In genomic region chr3:39047621-39048303, GRCm38 (mm10) we compare ENCODE assay signal across 20 mouse cellular contexts.
A peak's percentile ranks its signal among the peaks of the same experiment; 100 is the strongest.
DNase-seq lines count a peak whose midpoint lies in the region; ATAC-seq and TF ChIP-seq lines count a peak whose summit lies in the region.
"Had no signal": no experiment of that assay in that cellular context is flagged by ENCODE, and none has a peak within 500 bp of the region (broad histone marks: within the 10 kb centered on the region; RNA-seq: fewer than 3 reads in every experiment).

No protein-coding gene starts in this region.

- H3K9me3 ChIP-seq in midbrain, embryonic 12.5 days = no peaks in the 10 kb centered on the region
- H3K9me3 ChIP-seq in midbrain, embryonic 11.5 days (ENCODE audit: control insufficient read depth, low read length) = no peaks in the 10 kb centered on the region
- H3K9me3 ChIP-seq in embryonic facial prominence, embryonic 13.5 days = no peaks in the 10 kb centered on the region
- 0 out of 2 replicates have a peak, but pooled peaks cover 6% of the 10 kb centered on the region for H3K9me3 ChIP-seq in forebrain, embryonic 10.5 days
- H3K9me3 ChIP-seq in forebrain, embryonic 16.5 days (ENCODE audit: control insufficient read depth, low read length) = no peaks in the 10 kb centered on the region
- H3K9me3 ChIP-seq: hindbrain, embryonic 13.5 days had no signal

- ATAC-seq in midbrain, embryonic 12.5 days (ENCODE audit: low FRiP score, low read depth) = peak; percentile 83
- no peak for ATAC-seq in midbrain, embryonic 11.5 days (ENCODE audit: low FRiP score)
- ATAC-seq in embryonic facial prominence, embryonic 13.5 days (ENCODE audit: insufficient number of reproducible peaks, insufficient read depth, low FRiP score, low TSS enrichment, low read depth) = no peak
- ATAC-seq in forebrain, embryonic 16.5 days = peak; percentile 78
- ATAC-seq: inflammation-experienced regulatory T-cells, adult 6 months had no signal

- H3K36me3 ChIP-seq in midbrain, embryonic 12.5 days = no peaks in the 10 kb centered on the region
- no peaks in the 10 kb centered on the region for H3K36me3 ChIP-seq in midbrain, embryonic 11.5 days (ENCODE audit: control insufficient read depth, insufficient read depth, low read length)
- H3K36me3 ChIP-seq in embryonic facial prominence, embryonic 13.5 days = no peaks in the 10 kb centered on the region
- no peaks in the 10 kb centered on the region for H3K36me3 ChIP-seq in forebrain, embryonic 10.5 days (replicated peaks)
- H3K36me3 ChIP-seq in forebrain, embryonic 16.5 days (ENCODE audit: control insufficient read depth, insufficient read depth) = no peaks in the 10 kb centered on the region
- H3K36me3 ChIP-seq: hindbrain, embryonic 13.5 days had no signal

- H3K4me3 ChIP-seq in midbrain, embryonic 12.5 days = no peak overlapping the region
- H3K4me3 ChIP-seq in midbrain, embryonic 11.5 days (ENCODE audit: low read depth, low read length) = no peak overlapping the region
- H3K4me3 ChIP-seq in embryonic facial prominence, embryonic 13.5 days = no peak overlapping the region
- H3K4me3 ChIP-seq in forebrain, embryonic 10.5 days = no peak overlapping the region
- H3K4me3 ChIP-seq in forebrain, embryonic 16.5 days (replicated peaks; ENCODE audit: low read length) = no peak overlapping the region
- H3K4me3 ChIP-seq in cerebellum, adult 2 months (replicated peaks; ENCODE audit: insufficient read depth, low read depth, low read length) = no peak overlapping the region
- H3K4me3 ChIP-seq: gastrocnemius, adult 2 months; hindbrain, embryonic 13.5 days had no signal

- H3K4me1 ChIP-seq in midbrain, embryonic 12.5 days = peaks cover 14% of the 10 kb centered on the region
- H3K4me1 ChIP-seq in midbrain, embryonic 11.5 days (ENCODE audit: control insufficient read depth, insufficient read depth, low read length) = no peaks in the 10 kb centered on the region
- H3K4me1 ChIP-seq in embryonic facial prominence, embryonic 13.5 days = 0 out of 2 replicates have a peak, but pooled peaks cover 8% of the 10 kb centered on the region
- H3K4me1 ChIP-seq in forebrain, embryonic 10.5 days = peaks cover 50% of the 10 kb centered on the region
- H3K4me1 ChIP-seq in forebrain, embryonic 16.5 days (replicated peaks; ENCODE audit: control insufficient read depth, insufficient read depth, low read length) = peaks cover 10% of the 10 kb centered on the region
- no peaks in the 10 kb centered on the region for H3K4me1 ChIP-seq in cerebellum, adult 2 months (ENCODE audit: control insufficient read depth, insufficient read depth, low read length)
- H3K4me1 ChIP-seq: hindbrain, embryonic 13.5 days had no signal

- H3K9ac ChIP-seq in midbrain, embryonic 12.5 days (replicated peaks) = no peak overlapping the region
- no peak overlapping the region for H3K9ac ChIP-seq in midbrain, embryonic 11.5 days (ENCODE audit: low read length)
- no peak overlapping the region for H3K9ac ChIP-seq in embryonic facial prominence, embryonic 13.5 days
- no peak overlapping the region for H3K9ac ChIP-seq in forebrain, embryonic 16.5 days (replicated peaks; ENCODE audit: low read depth, low read length)
- H3K9ac ChIP-seq: hindbrain, embryonic 13.5 days had no signal

- DNase-seq in midbrain, embryonic 11.5 days (ENCODE audit: low spot score, missing footprints) = no peak
- peak; percentile 46 for DNase-seq in forebrain, embryonic 10.5 days (ENCODE audit: extremely low spot score, low spot score)
- DNase-seq in cerebellum, adult 2 months = no peak
- no peak for DNase-seq in gastrocnemius, adult 18-20 months (ENCODE audit: low spot score)
- no peak for DNase-seq in adrenal gland, postnatal 14 days
- DNase-seq: adrenal gland, postnatal 25 days; cerebellum, adult 9-11 months; gastrocnemius, adult 2 months; kidney, adult 18-20 months; left cerebral cortex, postnatal 4 days; right cerebral cortex, postnatal 25 days; spleen, adult 18-20 months; thymus, postnatal 14 days had no signal

- H3K4me2 ChIP-seq in midbrain, embryonic 12.5 days (replicated peaks) = no peak overlapping the region; the same call in 1 of the 2 replicates
- H3K4me2 ChIP-seq in midbrain, embryonic 11.5 days = no peak overlapping the region
- no peak overlapping the region for H3K4me2 ChIP-seq in embryonic facial prominence, embryonic 13.5 days
- no peak overlapping the region; the same call in 1 of the 2 replicates for H3K4me2 ChIP-seq in forebrain, embryonic 16.5 days (ENCODE audit: low read length)
- H3K4me2 ChIP-seq: hindbrain, embryonic 13.5 days had no signal

- 57% methylated on average over 10 of the region's 10 CpGs for WGBS in midbrain, embryonic 12.5 days
- WGBS in midbrain, embryonic 11.5 days = 69% methylated on average over 10 of the region's 10 CpGs
- WGBS in embryonic facial prominence, embryonic 13.5 days = 73% methylated on average over 10 of the region's 10 CpGs
- 53% methylated on average over 10 of the region's 10 CpGs for WGBS in forebrain, embryonic 10.5 days
- WGBS in forebrain, embryonic 16.5 days = 9% methylated on average over 10 of the region's 10 CpGs
- 91% methylated on average over 10 of the region's 10 CpGs for WGBS in cerebellum, adult 2 months

- H3K27ac ChIP-seq in midbrain, embryonic 12.5 days (replicated peaks) = 0 out of 2 replicates have a peak overlapping the region, but pooled peaks have one; percentile 20
- no peak overlapping the region for H3K27ac ChIP-seq in midbrain, embryonic 11.5 days (ENCODE audit: low read depth, low read length)
- H3K27ac ChIP-seq in embryonic facial prominence, embryonic 13.5 days = peak overlapping the region; percentile 22
- H3K27ac ChIP-seq in forebrain, embryonic 10.5 days = peak overlapping the region; percentile 72
- no peak overlapping the region for H3K27ac ChIP-seq in forebrain, embryonic 16.5 days (ENCODE audit: low read length)
- no peak overlapping the region for H3K27ac ChIP-seq in cerebellum, adult 2 months (ENCODE audit: insufficient read depth, low read length)
- H3K27ac ChIP-seq: gastrocnemius, adult 2 months; hindbrain, embryonic 13.5 days; kidney, postnatal 0 days; macrophage had no signal

- H3K27me3 ChIP-seq in midbrain, embryonic 12.5 days = no peaks in the 10 kb centered on the region
- H3K27me3 ChIP-seq in midbrain, embryonic 11.5 days (ENCODE audit: control insufficient read depth, insufficient read depth, low read length) = no peaks in the 10 kb centered on the region
- no peaks in the 10 kb centered on the region for H3K27me3 ChIP-seq in embryonic facial prominence, embryonic 13.5 days
- H3K27me3 ChIP-seq in forebrain, embryonic 10.5 days (ENCODE audit: poor library complexity, severe bottlenecking) = peaks cover 22% of the 10 kb centered on the region; the same call in 1 of the 2 replicates
- H3K27me3 ChIP-seq in forebrain, embryonic 16.5 days (replicated peaks; ENCODE audit: control insufficient read depth, insufficient read depth, low read length) = no peaks in the 10 kb centered on the region
- H3K27me3 ChIP-seq in cerebellum, adult 2 months (ENCODE audit: control insufficient read depth, insufficient read depth, low read length) = no peaks in the 10 kb centered on the region
- H3K27me3 ChIP-seq: hindbrain, embryonic 13.5 days had no signal

- TF ChIP-seq POLR2A in cerebellum, adult 2 months (IDR thresholded peaks at IDR 0.05; ENCODE audit: borderline replicate concordance, insufficient read depth, low read length) = no peak

- no peak for TF ChIP-seq CTCF in cerebellum, adult 2 months (IDR thresholded peaks at IDR 0.05; ENCODE audit: borderline replicate concordance, insufficient read depth, low read depth, low read length)

Comparison
In these comparisons a context has a peak if more than half of its experiments do, and no peak if none do; other contexts are left out.
1. ATAC-seq: peak in midbrain, embryonic 12.5 days (single experiment) and forebrain, embryonic 16.5 days (single experiment); none in midbrain, embryonic 11.5 days (single experiment) and embryonic facial prominence, embryonic 13.5 days (single experiment).
2. H3K27ac ChIP-seq: peak in midbrain, embryonic 12.5 days (single experiment), embryonic facial prominence, embryonic 13.5 days (single experiment) and forebrain, embryonic 10.5 days (single experiment); none in midbrain, embryonic 11.5 days (single experiment), forebrain, embryonic 16.5 days (single experiment) and cerebellum, adult 2 months (single experiment).